Mouse (Mus musculus): ENCODE measurements around the gene Mpc2.

The Mpc2 gene

DNA sequence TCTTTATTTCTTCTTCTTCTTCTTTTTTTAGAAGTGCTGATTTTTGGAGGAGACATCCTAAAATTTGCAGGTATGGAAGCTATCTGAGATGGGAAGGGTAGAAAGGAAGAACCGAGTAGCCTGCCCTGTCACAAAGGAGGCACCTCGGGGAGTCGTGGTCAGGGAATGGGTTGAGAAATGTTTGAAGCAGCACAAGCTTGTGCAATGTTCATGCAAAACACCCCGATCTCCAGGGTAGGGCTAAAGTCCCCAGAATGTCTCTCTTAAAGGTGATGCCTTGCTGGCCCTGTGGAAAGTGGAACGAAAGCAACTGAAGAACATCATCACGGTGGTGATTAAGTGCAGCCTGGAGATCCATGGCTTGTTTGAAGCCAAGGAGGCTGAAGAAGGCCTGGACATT, 45.9 kb downstream of the Mpc2 start:
- no peak for DNase-seq (ENCODE audit: low spot score)

DNA sequence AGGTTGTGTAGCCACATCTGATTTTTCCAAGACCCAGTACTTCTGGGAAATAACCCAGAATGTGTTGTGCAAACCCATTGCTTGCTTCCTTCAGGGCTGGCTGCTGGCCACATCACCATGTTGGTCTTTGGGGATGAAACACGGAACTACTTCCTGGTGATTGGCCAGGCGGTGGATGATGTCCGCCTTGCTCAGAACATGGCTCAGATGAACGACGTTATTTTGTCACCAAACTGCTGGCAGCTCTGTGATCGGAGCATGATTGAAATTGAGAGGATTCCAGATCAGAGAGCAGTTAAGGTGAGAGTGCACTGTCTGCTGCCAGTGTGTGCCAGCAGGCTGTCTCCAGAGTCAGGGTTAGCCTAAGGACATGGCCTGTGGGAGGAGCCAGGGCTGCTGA, 49.7 kb downstream of the Mpc2 start:
- no peak for DNase-seq (ENCODE audit: low spot score)

DNA sequence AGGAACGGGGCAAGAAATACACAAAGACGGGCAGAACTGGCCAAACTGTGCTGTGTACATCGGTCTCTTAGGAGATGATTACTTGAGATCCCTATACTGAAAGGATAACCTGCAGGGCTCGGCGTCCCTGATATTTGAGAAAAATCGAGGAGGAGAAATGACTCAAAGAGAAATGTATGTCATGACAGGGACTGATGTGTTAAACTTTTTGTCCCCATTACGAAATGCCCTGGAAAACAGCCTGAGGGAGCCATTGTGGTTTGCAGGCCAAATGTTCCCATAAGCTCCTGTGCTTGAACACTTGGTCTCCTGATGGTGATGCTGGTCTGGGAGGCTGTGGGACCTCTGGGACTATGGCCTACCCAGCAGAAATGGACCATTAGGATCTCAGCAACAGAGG, 60.3 kb downstream of the Mpc2 start:
- DNase-seq (ENCODE audit: low spot score) = peak; percentile 14
